Mouse (Mus musculus): ENCODE results near the gene Mlf2.
A peak's percentile ranks its signal among the peaks of the same experiment; 100 is the strongest.
"Not testable (repeated sequence)": the region's sequence is repeated elsewhere in the genome, so short reads cannot be mapped to it uniquely, and the experiment has no call there.

The Mlf2 gene

GRCm38 (mm10) chr6:124930754-124931524 lies at the start of gene Mlf2:
TSS of gene Mlf2 (plus strand) at chr6:124931386.
- peak; percentile 99 to 100 for DNase-seq (ENCODE audit: inconsistent age in 2 of 2, low spot score in 1 of 2)

GRCm38 (mm10) chr6:124881821-124882220 lies 49.4 kb upstream of the Mlf2 start:
- DNase-seq (ENCODE audit: inconsistent age in 2 of 2, low spot score in 1 of 2): no peak

- DNase-seq (ENCODE audit: inconsistent age in 2 of 2, low spot score in 1 of 2): no peak
Measured at GRCm38 (mm10) chr6:124883351-124883750, 47.8 kb upstream of the Mlf2 start.

GRCm38 (mm10) chr6:124884714-124885500 lies 46.3 kb upstream of the Mlf2 start:
- no peak for DNase-seq (ENCODE audit: inconsistent age in 2 of 2, low spot score in 1 of 2)

- DNase-seq (ENCODE audit: inconsistent age in 2 of 2, low spot score in 1 of 2): no peak
Measured at GRCm38 (mm10) chr6:124885956-124886381, 45.2 kb upstream of the Mlf2 start.

- DNase-seq (ENCODE audit: inconsistent age in 2 of 2, low spot score in 1 of 2): no peak
Measured at GRCm38 (mm10) chr6:124887986-124888385, 43.2 kb upstream of the Mlf2 start, which contains the start of gene Cd4. TSS of gene Cd4 (minus strand) at chr6:124888221.

GRCm38 (mm10) chr6:124888555-124889125 lies 42.5 kb upstream of the Mlf2 start:
- DNase-seq (ENCODE audit: inconsistent age in 2 of 2, low spot score in 1 of 2): no peak

GRCm38 (mm10) chr6:124890997-124891396 lies 40.2 kb upstream of the Mlf2 start:
- no peak for DNase-seq (ENCODE audit: inconsistent age in 2 of 2, low spot score in 1 of 2)

- DNase-seq (ENCODE audit: inconsistent age in 2 of 2, low spot score in 1 of 2): not testable (repeated sequence)
Measured at GRCm38 (mm10) chr6:124894113-124894512, 37.1 kb upstream of the Mlf2 start.

GRCm38 (mm10) chr6:124898359-124898758 lies 32.8 kb upstream of the Mlf2 start:
- DNase-seq (ENCODE audit: inconsistent age in 2 of 2, low spot score in 1 of 2): no peak

GRCm38 (mm10) chr6:124900056-124900800 lies 31.0 kb upstream of the Mlf2 start:
- DNase-seq (ENCODE audit: inconsistent age in 2 of 2, low spot score in 1 of 2): no peak

- peak; percentile 38 to 42 for DNase-seq (ENCODE audit: inconsistent age in 2 of 2, low spot score in 1 of 2)
Measured at GRCm38 (mm10) chr6:124900801-124901480, 30.2 kb upstream of the Mlf2 start.

GRCm38 (mm10) chr6:124901851-124902250 lies 29.3 kb upstream of the Mlf2 start:
- DNase-seq (ENCODE audit: inconsistent age in 2 of 2, low spot score in 1 of 2): no peak

GRCm38 (mm10) chr6:124903580-124904151 lies 27.5 kb upstream of the Mlf2 start:
- peak; percentile 95 to 99 for DNase-seq (ENCODE audit: inconsistent age in 2 of 2, low spot score in 1 of 2)

GRCm38 (mm10) chr6:124904161-124904981 lies 26.8 kb upstream of the Mlf2 start:
- peak; percentile 79 to 92 for DNase-seq (ENCODE audit: inconsistent age in 2 of 2, low spot score in 1 of 2)

GRCm38 (mm10) chr6:124904991-124905860 lies 26.0 kb upstream of the Mlf2 start:
- peak; percentile 49 to 74 for DNase-seq (ENCODE audit: inconsistent age in 2 of 2, low spot score in 1 of 2)

- peak in 1 of 2 experiments; percentile 18 for DNase-seq (ENCODE audit: inconsistent age in 2 of 2, low spot score in 1 of 2)
Measured at GRCm38 (mm10) chr6:124907767-124908166, 23.4 kb upstream of the Mlf2 start.

- peak; percentile 23 to 36 for DNase-seq (ENCODE audit: inconsistent age in 2 of 2, low spot score in 1 of 2)
Measured at GRCm38 (mm10) chr6:124910032-124910431, 21.2 kb upstream of the Mlf2 start.

All from adrenal gland, adult (tissue).